Mouse (Mus musculus): Measurements from ENCODE around the gene Oas1g.
A peak's percentile ranks its signal among the peaks of the same experiment; 100 is the strongest.
"Not testable (repeated sequence)": the region's sequence is repeated elsewhere in the genome, so short reads cannot be mapped to it uniquely, and the experiment has no call there.

Oas1g gene

DNA sequence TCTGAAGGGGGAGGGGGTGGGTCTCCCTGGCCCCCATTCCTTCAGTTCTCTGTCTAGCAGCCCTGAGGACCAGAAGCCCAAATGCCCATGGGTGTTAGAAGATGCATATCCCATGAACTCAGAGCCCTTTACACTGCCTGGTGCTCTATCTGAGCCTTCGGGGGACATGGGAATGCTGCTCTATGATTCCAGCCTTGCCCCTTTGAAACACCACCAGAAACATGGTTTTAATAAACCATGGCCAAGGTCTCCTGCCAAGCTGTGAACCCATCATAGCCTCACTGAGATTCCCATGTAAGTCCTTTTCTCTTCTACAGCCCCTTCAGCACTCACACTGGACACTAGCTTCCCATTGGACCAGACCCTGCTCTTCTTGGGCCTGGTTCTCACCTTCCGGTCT, 2.6 kb upstream of the Oas1g start:
- no peak for DNase-seq (ENCODE audit: low spot score in 2 of 2)

GRCm38 (mm10) chr5:120888294-120888815, 942 bp upstream of the Oas1g start:
- DNase-seq (ENCODE audit: low spot score in 2 of 2), result not testable (repeated sequence)

GRCm38 (mm10) chr5:120887831-120888230, 418 bp upstream of the Oas1g start:
- no peak for DNase-seq (ENCODE audit: low spot score in 2 of 2)

- DNase-seq (ENCODE audit: low spot score in 2 of 2), result not testable (repeated sequence)
These were observed 5.7 kb downstream of the Oas1g start for GRCm38 (mm10) chr5:120881681-120882080.

DNA sequence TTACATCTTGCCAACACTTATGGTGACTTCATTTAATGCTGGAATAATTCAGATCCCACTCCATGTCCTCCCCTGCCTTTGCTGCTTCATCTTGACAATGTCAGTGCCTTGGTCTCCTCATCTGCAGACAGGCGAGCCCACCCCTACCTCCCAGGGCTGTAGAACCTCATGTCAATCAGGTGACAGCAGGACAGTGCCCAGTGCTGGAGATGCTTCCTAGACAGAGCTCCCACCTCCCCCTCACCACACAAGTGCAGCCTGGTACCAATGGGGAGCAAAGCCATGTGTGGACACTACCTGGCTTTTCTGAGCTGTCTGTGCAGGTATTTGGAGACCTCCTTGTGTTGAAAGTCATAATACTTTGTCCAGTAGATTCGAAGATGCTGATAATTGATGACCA, 8.6 kb downstream of the Oas1g start:
- not testable (repeated sequence) for DNase-seq (ENCODE audit: low spot score in 2 of 2)

DNA sequence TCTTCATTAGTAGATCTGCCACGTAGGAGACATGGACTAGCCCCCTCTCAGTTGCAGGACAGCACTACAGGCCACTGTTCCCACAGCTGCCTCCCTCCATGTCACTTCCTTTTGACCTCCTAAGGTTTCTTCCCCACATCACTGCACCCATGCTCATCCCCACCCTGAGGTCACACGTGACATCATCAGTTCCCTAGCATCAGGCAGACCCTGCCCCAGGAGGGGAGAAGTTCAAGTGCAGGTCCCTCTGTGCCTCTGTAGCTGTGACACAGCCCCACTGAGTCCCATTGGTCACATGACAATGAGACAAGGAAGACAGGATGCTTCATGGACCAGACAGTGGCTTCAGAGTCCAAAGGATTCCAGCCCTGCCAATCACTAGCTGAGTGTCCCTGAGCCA, 10.0 kb downstream of the Oas1g start:
- DNase-seq (ENCODE audit: low spot score in 2 of 2), result not testable (repeated sequence)

DNA sequence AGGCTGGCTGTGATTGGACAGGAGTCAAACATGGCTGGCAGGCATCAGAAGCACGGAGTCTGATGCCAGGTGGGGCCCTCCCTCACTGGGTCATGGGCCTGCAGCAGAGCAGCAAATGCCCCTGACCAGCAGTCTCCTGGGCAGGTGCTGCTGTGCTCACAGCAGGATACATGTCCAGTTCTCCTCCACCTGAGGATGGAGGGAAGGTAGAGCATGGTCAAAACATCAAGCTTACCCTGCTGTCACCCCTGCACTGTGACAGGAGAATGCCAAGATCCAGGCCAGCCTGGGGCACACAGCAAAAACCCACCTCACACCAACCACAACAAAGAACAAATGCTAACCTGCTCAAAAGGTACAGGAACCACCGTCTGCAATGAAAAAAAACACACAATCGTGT, 10.6 kb downstream of the Oas1g start:
- not testable (repeated sequence) for DNase-seq (ENCODE audit: low spot score in 2 of 2)

GRCm38 (mm10) chr5:120871469-120871868, 15.9 kb downstream of the Oas1g start:
- no peak for DNase-seq (ENCODE audit: low spot score in 2 of 2)

GRCm38 (mm10) chr5:120870782-120871181, 16.6 kb downstream of the Oas1g start:
- DNase-seq (ENCODE audit: low spot score in 2 of 2), result peak in 1 of 2 experiments; percentile 11

GRCm38 (mm10) chr5:120870081-120870480, 17.3 kb downstream of the Oas1g start:
- no peak for DNase-seq (ENCODE audit: low spot score in 2 of 2)

- DNase-seq (ENCODE audit: low spot score in 2 of 2), result no peak
These were observed 17.9 kb downstream of the Oas1g start for GRCm38 (mm10) chr5:120869436-120870015.

DNA sequence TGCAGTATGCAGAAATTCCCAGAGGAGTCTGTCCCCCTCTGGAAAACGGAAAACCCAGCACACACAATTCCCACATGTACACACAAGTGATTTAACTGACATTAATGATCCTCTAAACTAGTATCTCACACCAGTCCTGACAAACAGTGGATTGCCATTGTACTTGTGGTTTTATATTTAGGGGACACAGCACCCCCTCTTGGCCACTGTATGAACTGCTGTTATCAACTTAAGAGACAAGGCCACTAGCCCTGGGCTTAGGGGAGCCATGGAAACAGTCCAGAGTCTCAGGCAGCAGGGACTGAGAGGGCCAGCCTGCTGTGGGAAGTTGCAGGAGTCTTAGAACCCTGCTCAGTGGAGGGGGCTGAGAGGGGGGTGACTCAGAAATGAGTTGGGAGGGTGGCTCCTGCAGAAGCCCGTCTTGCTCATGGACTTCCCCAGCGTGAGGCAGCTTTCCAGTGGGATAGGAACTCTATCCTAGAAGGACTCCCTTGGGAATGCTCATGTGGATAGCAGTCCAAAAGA, 22.0 kb downstream of the Oas1g start:
- DNase-seq (ENCODE audit: low spot score in 2 of 2), result no peak

DNA sequence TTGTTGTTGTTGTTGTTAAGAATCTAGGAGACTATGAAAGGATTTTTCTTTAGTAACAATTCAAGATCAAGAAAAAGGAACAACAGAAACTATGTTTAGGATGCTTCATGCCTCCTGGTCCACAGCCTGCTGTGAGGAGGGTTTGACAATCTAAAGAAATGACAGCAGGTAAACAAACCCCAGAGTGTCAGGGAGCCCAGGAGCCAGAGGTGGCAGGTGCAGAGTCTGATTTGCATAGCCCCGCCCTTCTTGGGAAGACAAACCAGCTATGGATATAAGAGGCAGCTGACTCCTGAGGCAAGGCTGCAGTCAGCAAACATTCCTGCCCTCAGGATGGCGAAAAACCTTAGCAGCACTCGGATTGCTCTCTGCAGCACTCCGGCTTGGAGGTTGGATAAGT, 26.3 kb downstream of the Oas1g start, which contains the start of gene Oas1h:
Oas1h (plus strand) TSS at position 301 of the 400 bp plus-strand sequence.
- DNase-seq (ENCODE audit: low spot score in 2 of 2), result no peak

GRCm38 (mm10) chr5:120859241-120859640, 28.2 kb downstream of the Oas1g start:
- no peak for DNase-seq (ENCODE audit: low spot score in 2 of 2)

DNA sequence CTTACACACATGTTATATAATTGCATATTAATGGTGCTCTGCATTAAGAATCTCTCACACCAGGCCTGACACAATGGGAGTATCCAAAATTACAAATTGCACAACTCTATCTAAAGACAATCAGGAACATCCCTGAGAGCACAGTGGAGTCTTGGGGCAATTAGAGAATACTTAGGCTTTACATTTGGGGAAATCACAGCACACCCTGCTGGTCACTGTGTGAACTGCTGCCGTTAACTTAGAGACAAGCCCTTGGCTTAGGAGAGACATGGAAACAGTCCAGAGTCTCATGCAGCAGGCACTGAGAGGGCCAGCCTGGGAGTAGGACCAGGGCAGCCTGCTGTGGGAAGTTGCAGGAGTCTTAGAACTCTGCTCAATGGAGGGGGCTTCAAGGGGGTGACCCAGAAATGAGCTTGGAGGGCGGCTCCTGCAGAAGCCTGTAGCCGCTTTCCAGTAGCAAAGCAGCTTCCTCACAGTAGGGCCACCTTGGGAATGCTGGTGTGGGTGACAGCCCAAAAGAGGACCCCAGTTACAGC, 37.7 kb downstream of the Oas1g start:
- DNase-seq (ENCODE audit: low spot score in 2 of 2), result peak in 1 of 2 experiments; percentile 39

DNA sequence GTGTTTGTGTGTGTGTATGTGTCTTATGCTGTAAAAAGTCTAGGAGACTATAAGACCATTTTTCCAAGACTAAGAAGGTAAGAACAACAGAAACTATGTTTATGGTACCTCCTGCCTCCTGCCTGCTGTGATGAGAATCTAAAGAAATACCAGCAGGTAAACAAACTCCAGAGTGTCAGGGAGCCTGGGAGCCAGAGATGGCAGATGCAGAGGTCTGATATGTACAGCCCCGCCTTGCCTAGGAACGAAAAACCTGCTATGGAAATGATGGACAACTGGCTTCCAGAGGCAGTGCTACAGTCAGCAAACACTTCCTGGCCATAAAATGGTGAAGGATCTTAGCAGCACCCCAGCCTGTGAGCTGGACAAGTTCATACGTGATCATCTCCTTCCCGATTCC, 40.3 kb downstream of the Oas1g start, which contains the start of gene Oas1f:
Oas1f (plus strand) TSS at position 301 of the 400 bp plus-strand sequence.
- DNase-seq (ENCODE audit: low spot score in 2 of 2), result no peak

DNA sequence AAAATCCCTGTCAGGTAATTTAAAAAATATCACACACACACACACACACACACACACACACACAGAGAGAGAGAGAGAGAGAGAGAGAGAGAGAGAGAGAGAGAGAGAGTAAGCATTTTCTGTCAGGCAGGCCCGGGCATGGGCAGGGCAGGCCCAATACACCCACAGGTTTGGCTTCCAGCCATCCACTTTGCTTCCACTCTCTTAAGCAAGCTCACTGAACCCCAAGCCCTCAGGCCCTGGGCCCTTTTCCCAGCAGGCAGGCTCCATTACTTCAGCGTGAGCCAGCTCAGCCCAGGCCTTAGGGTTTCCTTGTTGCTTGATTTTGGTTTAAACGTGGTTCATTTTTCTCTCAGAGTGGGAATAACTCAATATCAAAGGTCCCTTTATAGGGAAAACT, 42.7 kb downstream of the Oas1g start:
- DNase-seq (ENCODE audit: low spot score in 2 of 2), result no peak

DNA sequence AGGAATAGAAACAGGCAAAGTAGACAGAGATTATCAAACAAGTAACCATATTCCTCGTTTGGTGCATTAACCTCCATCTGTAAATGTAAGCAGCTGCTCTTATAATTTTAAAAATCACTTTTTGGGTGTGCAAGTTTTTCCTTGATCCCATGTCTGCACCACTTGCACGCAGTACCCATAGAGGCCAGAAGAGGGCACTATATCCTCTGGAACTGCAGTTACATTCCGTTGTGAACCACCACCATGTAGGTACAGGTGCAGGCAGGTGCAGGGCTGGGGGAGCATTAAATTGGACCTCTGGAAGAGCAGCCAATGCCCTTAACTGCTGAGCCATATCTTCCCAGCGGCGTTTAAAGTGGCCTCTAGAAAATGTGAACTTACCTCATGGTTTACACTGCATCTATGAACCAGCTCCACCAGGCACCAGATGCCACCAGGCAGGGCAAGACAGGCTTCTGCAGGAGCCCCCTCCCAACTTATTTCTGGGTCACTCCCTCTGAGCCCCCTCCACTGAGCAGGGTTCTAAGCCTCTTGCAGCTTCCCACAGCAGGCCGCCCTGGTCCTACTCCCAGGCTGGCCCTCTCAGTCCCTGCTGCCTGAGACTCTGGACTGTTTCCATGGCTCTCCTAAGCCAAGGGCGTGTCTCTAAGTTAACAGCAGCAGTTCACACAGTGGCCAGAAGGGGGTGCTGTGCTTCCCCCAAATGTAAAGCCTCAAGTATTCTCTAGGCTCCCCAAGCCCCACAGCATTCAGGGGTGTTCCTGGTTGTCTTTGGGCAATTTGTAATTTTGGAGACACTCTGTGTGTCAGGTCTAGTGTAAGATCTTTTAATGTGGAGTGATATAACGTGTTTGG, 50.5 kb downstream of the Oas1g start:
- DNase-seq (ENCODE audit: low spot score in 2 of 2), result peak in 1 of 2 experiments; percentile 40

GRCm38 (mm10) chr5:120833335-120834280, 53.8 kb downstream of the Oas1g start:
- DNase-seq (ENCODE audit: low spot score in 2 of 2), result no peak

- DNase-seq (ENCODE audit: low spot score in 2 of 2), result no peak
These were observed 56.4 kb downstream of the Oas1g start for GRCm38 (mm10) chr5:120831031-120831430.
